Mouse (Mus musculus): ENCODE data around the gene Gm29735. TPM values are rescaled to one million over a fixed set of nuclear protein-coding genes. Genes with fewer than 3 reads are reported as not detected.
"Not testable (repeated sequence)": the region's sequence is repeated elsewhere in the genome, so short reads cannot be mapped to it uniquely, and the experiment has no call there.

Gene Gm29735
- total and polyA plus RNA-seq, 3 experiments: not detected

- Histone ChIP-seq H3K4me1 (ENCODE audit: control insufficient read depth, insufficient read depth, low read length) (no peaks in the 10 kb centered on the region), H3K36me3 (ENCODE audit: control insufficient read depth, insufficient read depth, low read length) (no peaks in the 10 kb centered on the region), H3K4me3 (no peak overlapping the region), H3K79me2 (replicated peaks; ENCODE audit: control insufficient read depth, insufficient read depth, low read length) (no peaks in the 10 kb centered on the region), H3K27me3 (ENCODE audit: control insufficient read depth, insufficient read depth, low read length) (no peaks in the 10 kb centered on the region), H3K27ac (no peak overlapping the region), H3K9ac (ENCODE audit: low read depth, low read length) (no peak overlapping the region)
- WGBS: 21% methylated on average over 1 of the region's 1 CpGs
- intact Hi-C loops (cut with DNase I): no loop called here
- no peak for TF ChIP-seq EP300 (IDR thresholded peaks at IDR 0.05; ENCODE audit: insufficient read depth, low read depth, low read length)
- no peak for DNase-seq
Measured at GRCm38 (mm10) chr7:142181021-142181420, 24.1 kb upstream of the Gm29735 start.

DNA sequence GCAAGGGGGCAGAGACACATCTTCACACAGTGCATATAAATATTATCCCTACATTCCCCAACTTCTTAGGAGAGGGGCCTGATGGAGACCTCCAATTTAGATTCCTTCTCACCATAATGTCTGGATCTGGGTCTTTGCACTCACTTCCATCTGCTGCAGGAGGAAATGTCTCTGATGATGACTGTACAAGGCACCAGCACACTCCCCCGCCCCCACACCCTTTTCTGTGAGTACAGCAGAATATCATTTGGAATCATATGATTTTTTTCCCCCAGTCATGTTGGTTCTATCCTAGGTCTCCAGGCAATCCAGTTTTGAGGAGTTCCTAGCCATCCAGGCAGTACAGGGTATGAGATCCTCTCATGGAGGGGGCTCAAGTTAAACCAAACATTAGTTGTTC, 21.8 kb upstream of the Gm29735 start:
- Histone ChIP-seq H3K4me3 (no peak overlapping the region), H3K36me3 (ENCODE audit: control insufficient read depth, insufficient read depth, low read length) (no peaks in the 10 kb centered on the region), H3K79me2 (replicated peaks; ENCODE audit: control insufficient read depth, insufficient read depth, low read length) (no peaks in the 10 kb centered on the region), H3K27me3 (ENCODE audit: control insufficient read depth, insufficient read depth, low read length) (no peaks in the 10 kb centered on the region), H3K4me1 (ENCODE audit: control insufficient read depth, insufficient read depth, low read length) (no peaks in the 10 kb centered on the region), H3K27ac (no peak overlapping the region), H3K9ac (ENCODE audit: low read depth, low read length) (no peak overlapping the region)
- no peak for TF ChIP-seq CTCF (IDR thresholded peaks at IDR 0.05)
- no peak for TF ChIP-seq POLR2A (IDR thresholded peaks at IDR 0.05; ENCODE audit: insufficient read depth, low read depth, low read length)
- TF ChIP-seq EP300 (IDR thresholded peaks at IDR 0.05; ENCODE audit: insufficient read depth, low read depth, low read length): no peak
- intact Hi-C loops (cut with DNase I): no loop called here
- no peak for DNase-seq
- 67% methylated on average over 1 of the region's 1 CpGs for WGBS

DNA sequence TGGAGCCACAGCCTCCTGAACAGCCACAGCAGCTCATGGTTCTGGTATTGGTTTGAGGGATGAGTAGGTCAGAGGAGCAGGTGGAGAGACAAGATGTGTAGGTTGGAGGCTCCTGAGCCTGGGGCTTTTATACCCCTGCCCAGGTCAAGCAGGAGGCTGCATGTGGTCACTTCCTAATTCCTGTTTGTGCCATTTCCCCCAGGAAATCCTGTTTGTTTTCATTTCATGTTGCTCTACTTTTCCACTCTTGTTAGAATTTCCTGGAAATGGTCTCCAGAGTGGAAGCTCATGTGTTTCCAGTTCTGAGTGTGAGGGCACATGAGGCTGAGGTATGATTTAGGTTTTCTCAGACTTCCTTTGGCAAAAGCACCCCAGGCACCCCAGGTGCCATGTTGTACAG, 19.0 kb upstream of the Gm29735 start, which contains the start of gene Krtap5-2:
Gene Krtap5-2 (minus strand): TSS at position 101 of the 400 bp plus-strand sequence.
- not testable (repeated sequence) for DNase-seq

GRCm38 (mm10) chr7:142169836-142170235, 12.9 kb upstream of the Gm29735 start:
- Histone ChIP-seq H3K27me3 (ENCODE audit: control insufficient read depth, insufficient read depth, low read length) (no peaks in the 10 kb centered on the region), H3K4me3 (no peak overlapping the region), H3K9ac (ENCODE audit: low read depth, low read length) (no peak overlapping the region), H3K36me3 (ENCODE audit: control insufficient read depth, insufficient read depth, low read length) (no peaks in the 10 kb centered on the region), H3K4me1 (ENCODE audit: control insufficient read depth, insufficient read depth, low read length) (no peaks in the 10 kb centered on the region), H3K79me2 (replicated peaks; ENCODE audit: control insufficient read depth, insufficient read depth, low read length) (no peaks in the 10 kb centered on the region), H3K27ac (no peak overlapping the region)
- intact Hi-C loops (cut with DNase I): no loop called here
- TF ChIP-seq POLR2A (IDR thresholded peaks at IDR 0.05; ENCODE audit: insufficient read depth, low read depth, low read length): no peak
- TF ChIP-seq CTCF (IDR thresholded peaks at IDR 0.05): peak; percentile 71
- TF ChIP-seq EP300 (IDR thresholded peaks at IDR 0.05; ENCODE audit: insufficient read depth, low read depth, low read length): no peak
- WGBS: 43% methylated on average over 3 of the region's 3 CpGs
- no peak for DNase-seq

More for the DNA sequence above, 19.0 kb upstream of the Gm29735 start, which contains the start of gene Krtap5-2:
- intact Hi-C loops (cut with DNase I); H3K4me1 ChIP-seq (ENCODE audit: control insufficient read depth, insufficient read depth, low read length); H3K4me3 ChIP-seq; H3K27ac ChIP-seq; H3K27me3 ChIP-seq (ENCODE audit: control insufficient read depth, insufficient read depth, low read length); H3K9ac ChIP-seq (ENCODE audit: low read depth, low read length); H3K79me2 ChIP-seq (replicated peaks; ENCODE audit: control insufficient read depth, insufficient read depth, low read length); H3K36me3 ChIP-seq (ENCODE audit: control insufficient read depth, insufficient read depth, low read length): not testable (repeated sequence)

- intact Hi-C loops (cut with DNase I); H3K4me1 ChIP-seq (ENCODE audit: control insufficient read depth, insufficient read depth, low read length); H3K36me3 ChIP-seq (ENCODE audit: control insufficient read depth, insufficient read depth, low read length); H3K27ac ChIP-seq; DNase-seq; H3K9ac ChIP-seq (ENCODE audit: low read depth, low read length); H3K4me3 ChIP-seq; H3K27me3 ChIP-seq (ENCODE audit: control insufficient read depth, insufficient read depth, low read length); H3K79me2 ChIP-seq (replicated peaks; ENCODE audit: control insufficient read depth, insufficient read depth, low read length): not testable (repeated sequence)
Measured at GRCm38 (mm10) chr7:142165639-142166038, 8.7 kb upstream of the Gm29735 start, which contains the start of gene Gm4553. Gm4553 (minus strand) TSS chr7:142165739.

DNA sequence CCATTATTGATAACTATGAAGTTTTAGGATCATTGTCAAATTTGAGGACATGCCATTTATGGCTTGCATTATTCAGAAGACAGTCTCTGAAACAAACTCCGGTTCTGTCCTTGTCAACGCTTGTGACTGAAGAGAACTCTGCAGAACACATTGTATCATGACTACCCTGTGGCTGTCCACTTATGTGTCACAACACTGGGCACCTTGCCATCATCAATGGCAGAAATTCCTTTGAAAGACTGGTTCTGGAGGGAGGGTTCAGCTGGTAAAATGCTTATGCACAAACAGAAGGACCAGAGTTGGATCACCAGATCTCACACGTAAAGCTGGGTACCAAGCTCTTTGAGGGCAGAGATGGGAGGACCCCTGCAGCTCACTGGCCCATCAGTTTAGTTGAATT, 2.5 kb upstream of the Gm29735 start:
- TF ChIP-seq CTCF (IDR thresholded peaks at IDR 0.05) (no peak), POLR2A (IDR thresholded peaks at IDR 0.05; ENCODE audit: insufficient read depth, low read depth, low read length) (no peak), EP300 (IDR thresholded peaks at IDR 0.05; ENCODE audit: insufficient read depth, low read depth, low read length) (no peak)
- Histone ChIP-seq H3K9ac (ENCODE audit: low read depth, low read length) (no peak overlapping the region), H3K4me3 (no peak overlapping the region), H3K27me3 (ENCODE audit: control insufficient read depth, insufficient read depth, low read length) (no peaks in the 10 kb centered on the region), H3K27ac (no peak overlapping the region), H3K79me2 (replicated peaks; ENCODE audit: control insufficient read depth, insufficient read depth, low read length) (no peaks in the 10 kb centered on the region), H3K36me3 (ENCODE audit: control insufficient read depth, insufficient read depth, low read length) (no peaks in the 10 kb centered on the region), H3K4me1 (ENCODE audit: control insufficient read depth, insufficient read depth, low read length) (no peaks in the 10 kb centered on the region)
- intact Hi-C loops (cut with DNase I): no loop called here
- no peak for DNase-seq
- WGBS: 86% methylated on average over 3 of the region's 3 CpGs

DNA sequence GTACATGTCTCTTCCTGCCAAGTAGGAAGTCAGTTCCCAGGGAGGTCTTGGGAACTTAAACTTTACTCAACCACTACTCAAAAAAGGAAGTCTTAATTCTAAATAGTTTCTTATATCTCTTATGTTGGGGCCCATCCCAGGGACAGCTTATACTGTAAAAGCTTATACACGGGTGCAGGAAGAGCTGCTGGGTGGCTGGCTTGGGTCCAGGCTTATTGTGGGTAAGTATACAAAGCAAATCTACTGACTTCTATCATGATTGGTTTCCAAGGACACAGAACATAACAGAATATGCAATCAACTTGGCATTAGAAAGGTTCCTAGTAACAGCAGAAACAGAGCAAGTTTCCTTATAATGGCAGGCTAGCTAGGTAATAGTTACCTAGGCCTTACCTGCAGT, 1.6 kb downstream of the Gm29735 start:
- no peak overlapping the region for H3K9ac ChIP-seq (ENCODE audit: low read depth, low read length)
- no peaks in the 10 kb centered on the region for H3K36me3 ChIP-seq (ENCODE audit: control insufficient read depth, insufficient read depth, low read length)
- H3K27me3 ChIP-seq (ENCODE audit: control insufficient read depth, insufficient read depth, low read length): no peaks in the 10 kb centered on the region
- intact Hi-C loops (cut with DNase I): no loop called here
- no peak overlapping the region for H3K4me3 ChIP-seq
- H3K4me1 ChIP-seq (ENCODE audit: control insufficient read depth, insufficient read depth, low read length): no peaks in the 10 kb centered on the region
- 40% methylated on average over 1 of the region's 1 CpGs for WGBS
- TF ChIP-seq CTCF (IDR thresholded peaks at IDR 0.05) (no peak), POLR2A (IDR thresholded peaks at IDR 0.05; ENCODE audit: insufficient read depth, low read depth, low read length) (no peak)
- no peak overlapping the region for H3K27ac ChIP-seq
- DNase-seq: no peak
- no peaks in the 10 kb centered on the region for H3K79me2 ChIP-seq (replicated peaks; ENCODE audit: control insufficient read depth, insufficient read depth, low read length)

Measured in heart, adult 2 months (tissue).